Comparison of ENCODE assay signal across 12 mouse cellular contexts in the genomic region with DNA sequence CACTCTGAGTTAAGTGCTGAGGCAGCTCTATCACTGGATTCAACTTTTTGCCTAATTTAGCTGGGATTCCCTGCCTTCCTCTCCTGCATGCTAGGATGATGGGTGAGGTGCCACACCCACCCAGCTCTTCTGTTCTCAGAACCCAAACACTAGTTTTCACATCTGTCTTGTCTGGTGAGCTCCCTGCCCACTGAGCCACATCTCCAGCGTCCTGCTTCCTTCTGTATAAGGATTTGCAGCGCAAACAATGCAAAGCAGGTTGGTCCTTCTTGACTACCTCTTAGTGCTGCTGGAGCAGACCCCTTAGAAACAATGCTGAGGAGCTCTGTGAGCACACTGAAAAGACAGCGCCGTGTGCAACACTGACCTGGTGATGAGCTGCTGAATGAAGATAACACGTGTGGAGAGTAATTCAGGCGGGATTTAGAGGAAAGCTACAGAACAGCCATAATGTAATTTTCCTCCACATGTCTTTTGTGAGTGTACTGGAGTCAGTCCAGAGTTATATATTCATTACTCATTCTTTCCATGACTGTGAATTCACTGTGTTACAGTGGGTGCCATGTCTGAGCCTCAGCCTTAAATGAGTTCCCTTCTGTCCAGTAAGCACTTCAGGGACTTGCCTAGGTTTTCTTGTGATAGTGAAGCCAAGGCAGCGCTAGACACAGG. TPM values are rescaled to one million over a fixed set of nuclear protein-coding genes. Genes with fewer than 3 reads are reported as not detected.
A peak's percentile ranks its signal among the peaks of the same experiment; 100 is the strongest.
DNase-seq lines count a peak whose midpoint lies in the region; ATAC-seq and TF ChIP-seq lines count a peak whose summit lies in the region.
"Had no signal": no experiment of that assay in that cellular context is flagged by ENCODE, and none has a peak within 500 bp of the region (broad histone marks: within the 10 kb centered on the region; RNA-seq: fewer than 3 reads in every experiment).

No protein-coding gene starts in this region.

- H3K4me1 ChIP-seq in limb, embryonic 14.5 days (ENCODE audit: control insufficient read depth, insufficient read depth, low read length) = no peaks in the 10 kb centered on the region

- no peak for TF ChIP-seq POLR2A in limb, embryonic 14.5 days (IDR thresholded peaks at IDR 0.05; ENCODE audit: borderline replicate concordance, extremely low read depth, insufficient read depth, insufficient read length)

- peak; percentile 79 for ATAC-seq in limb, embryonic 14.5 days (ENCODE audit: low FRiP score, low read depth)
- ATAC-seq: CD4-positive, CD25-positive, alpha-beta regulatory T cell, adult 4 months had no signal

- H3K4me3 ChIP-seq in limb, embryonic 14.5 days (replicated peaks; ENCODE audit: low read length) = no peak overlapping the region

- H3K27me3 ChIP-seq in limb, embryonic 14.5 days (ENCODE audit: control insufficient read depth, insufficient read depth, low read length) = no peaks in the 10 kb centered on the region

- H3K27ac ChIP-seq in limb, embryonic 14.5 days (replicated peaks; ENCODE audit: low read depth, low read length) = peak overlapping the region; percentile 30
- H3K27ac ChIP-seq: hindbrain, embryonic 14.5 days had no signal

- H3K36me3 ChIP-seq in limb, embryonic 14.5 days (ENCODE audit: control insufficient read depth, insufficient read depth, low read length) = no peaks in the 10 kb centered on the region

- no peak overlapping the region for H3K9ac ChIP-seq in limb, embryonic 14.5 days (ENCODE audit: low read depth, low read length, severe bottlenecking)
- H3K9ac ChIP-seq: hindbrain, embryonic 14.5 days had no signal

- 70% methylated on average over 7 of the region's 7 CpGs for WGBS in limb, embryonic 14.5 days

- no peak overlapping the region for H3K4me2 ChIP-seq in limb, embryonic 14.5 days (replicated peaks; ENCODE audit: low read depth, low read length, severe bottlenecking)
- H3K4me2 ChIP-seq: hindbrain, embryonic 14.5 days had no signal

- DNase-seq in heart, adult 11 months = peak; percentile 87
- DNase-seq in heart, adult 9 months (ENCODE audit: low spot score in 2 of 2) = no peak
- peak; percentile 24 for DNase-seq in kidney, postnatal 14 days
- DNase-seq in kidney, postnatal 10 days = no peak
- DNase-seq in 3T3-L1 (ENCODE audit: low read depth, low spot score) = peak; percentile 86
- peak; percentile 74 for DNase-seq in limb, embryonic 14.5 days (ENCODE audit: low spot score)
- no peak for DNase-seq in cerebellum, adult 11 months
- DNase-seq in spleen, postnatal 36 days (ENCODE audit: low spot score in 2 of 2) = no peak
- DNase-seq: cerebellum, postnatal 25 days; layer of hippocampus, adult 9-11 months had no signal

- H3K9me3 ChIP-seq in limb, embryonic 14.5 days (ENCODE audit: control insufficient read depth, low read length) = no peaks in the 10 kb centered on the region

RNA-seq across cellular contexts. Expression of a gene that starts 23.5 kb away (rescaled TPM):
- polyA plus RNA-seq in limb, embryonic 14.5 days (2012; rRNA removed) = 25.4 and 28.4 TPM in 2 replicates
- 10.7 and 11.4 TPM in 2 replicates for polyA plus RNA-seq in limb, embryonic 14.5 days (2014; fragmentation: Nextera tagmentation; extraction: Ambion mirVana)

RNA-seq across cellular contexts. Expression of a gene that starts 43.1 kb away (rescaled TPM):
- 18.1 and 18.4 TPM in 2 replicates for polyA plus RNA-seq in limb, embryonic 14.5 days (2012; rRNA removed)
- 19.4 and 20.7 TPM in 2 replicates for polyA plus RNA-seq in limb, embryonic 14.5 days (2014; fragmentation: Nextera tagmentation; extraction: Ambion mirVana)

RNA-seq across cellular contexts. Expression of a gene that starts 43.2 kb away (rescaled TPM):
- 13.2 and 15.0 TPM in 2 replicates for polyA plus RNA-seq in limb, embryonic 14.5 days (2012; rRNA removed)
- 20.5 and 21.6 TPM in 2 replicates for polyA plus RNA-seq in limb, embryonic 14.5 days (2014; fragmentation: Nextera tagmentation; extraction: Ambion mirVana)

Comparison
In these comparisons a context has a peak if more than half of its experiments do, and no peak if none do; other contexts are left out.
1. DNase-seq: peak in heart, adult 11 months (single experiment), kidney, postnatal 14 days (single experiment), 3T3-L1 (single experiment) and limb, embryonic 14.5 days (single experiment); none in heart, adult 9 months (0 of 2), kidney, postnatal 10 days (single experiment), cerebellum, adult 11 months (single experiment) and spleen, postnatal 36 days (0 of 2).